In the genomic region with DNA sequence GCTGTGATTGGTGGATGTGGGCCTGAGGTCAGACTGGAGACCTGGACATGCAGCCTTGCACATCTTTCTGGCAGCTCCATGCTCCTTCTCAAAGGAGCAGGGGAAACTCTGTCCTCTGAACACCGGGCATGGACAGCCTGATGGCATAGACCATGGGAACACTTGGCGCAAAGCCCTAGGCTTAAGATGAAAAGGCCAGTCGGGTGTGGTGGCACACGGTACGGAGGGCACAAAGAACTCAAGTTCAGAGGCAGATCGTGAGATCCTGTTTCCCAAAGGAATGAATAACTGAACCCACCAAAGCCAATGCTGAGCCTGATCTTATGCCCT, we compare ENCODE assay signal across 13 mouse cellular contexts. TPM values are rescaled to one million over a fixed set of nuclear protein-coding genes. Genes with fewer than 3 reads are reported as not detected.
DNase-seq lines count a peak whose midpoint lies in the region; ATAC-seq lines count a peak whose summit lies in the region.
"Had no signal": no experiment of that assay in that cellular context is flagged by ENCODE, and none has a peak within 500 bp of the region (broad histone marks: within the 10 kb centered on the region; RNA-seq: fewer than 3 reads in every experiment).

No protein-coding gene starts in this region.

- 73% methylated on average over 6 of the region's 6 CpGs for WGBS in heart, embryonic 12.5 days
- 51% methylated on average over 6 of the region's 6 CpGs for WGBS in lung, embryonic 15.5 days
- 71% methylated on average over 6 of the region's 6 CpGs for WGBS in intestine, embryonic 15.5 days
- 54% methylated on average over 6 of the region's 6 CpGs for whole genome bisulfite sequencing in stomach, embryonic 16.5 days

- H3K27ac ChIP-seq in heart, embryonic 12.5 days (ENCODE audit: poor library complexity, severe bottlenecking), result peak overlapping the region; percentile 61
- H3K27ac ChIP-seq in lung, embryonic 15.5 days, result peak overlapping the region; percentile 41
- H3K27ac ChIP-seq in intestine, embryonic 15.5 days, result peak overlapping the region; percentile 67
- peak overlapping the region; percentile 83 for H3K27ac ChIP-seq in stomach, embryonic 16.5 days (ENCODE audit: low read length)
- H3K27ac ChIP-seq: hindbrain, embryonic 12.5 days; liver, embryonic 15.5 days; midbrain, embryonic 10.5 days had no signal

- H3K4me3 ChIP-seq in heart, embryonic 12.5 days, result no peak overlapping the region
- no peak overlapping the region for H3K4me3 ChIP-seq in lung, embryonic 15.5 days
- H3K4me3 ChIP-seq in intestine, embryonic 15.5 days (replicated peaks), result no peak overlapping the region
- no peak overlapping the region for H3K4me3 ChIP-seq in stomach, embryonic 16.5 days (replicated peaks; ENCODE audit: low read length)
- H3K4me3 ChIP-seq: hindbrain, embryonic 12.5 days; liver, embryonic 15.5 days; midbrain, embryonic 10.5 days had no signal

- H3K27me3 ChIP-seq in heart, embryonic 12.5 days (replicated peaks), result no peaks in the 10 kb centered on the region
- no peaks in the 10 kb centered on the region for H3K27me3 ChIP-seq in lung, embryonic 15.5 days
- no peaks in the 10 kb centered on the region for H3K27me3 ChIP-seq in intestine, embryonic 15.5 days (replicated peaks)
- H3K27me3 ChIP-seq in stomach, embryonic 16.5 days (ENCODE audit: control insufficient read depth, insufficient read depth, low read length), result no peaks in the 10 kb centered on the region
- H3K27me3 ChIP-seq: hindbrain, embryonic 12.5 days; liver, embryonic 15.5 days had no signal

- no peaks in the 10 kb centered on the region for H3K36me3 ChIP-seq in heart, embryonic 12.5 days
- H3K36me3 ChIP-seq in lung, embryonic 15.5 days, result no peaks in the 10 kb centered on the region
- no peaks in the 10 kb centered on the region for H3K36me3 ChIP-seq in intestine, embryonic 15.5 days
- H3K36me3 ChIP-seq in stomach, embryonic 16.5 days (ENCODE audit: control insufficient read depth, insufficient read depth, low read length), result no peaks in the 10 kb centered on the region
- H3K36me3 ChIP-seq: hindbrain, embryonic 12.5 days; liver, embryonic 15.5 days; midbrain, embryonic 10.5 days had no signal

- no peak for ATAC-seq in heart, embryonic 12.5 days (ENCODE audit: insufficient number of reproducible peaks, low FRiP score)
- ATAC-seq in lung, embryonic 15.5 days (ENCODE audit: borderline replicate concordance, extremely low read depth, low FRiP score, low TSS enrichment), result no peak
- ATAC-seq in intestine, embryonic 15.5 days, result no peak
- no peak for ATAC-seq in stomach, embryonic 16.5 days (ENCODE audit: insufficient read depth, low FRiP score)
- ATAC-seq: forebrain, embryonic 16.5 days had no signal

- H3K9ac ChIP-seq in heart, embryonic 12.5 days, result no peak overlapping the region
- no peak overlapping the region for H3K9ac ChIP-seq in lung, embryonic 15.5 days
- no peak overlapping the region for H3K9ac ChIP-seq in intestine, embryonic 15.5 days
- peak overlapping the region; percentile 43 for H3K9ac ChIP-seq in stomach, embryonic 16.5 days (ENCODE audit: low read length)
- H3K9ac ChIP-seq: hindbrain, embryonic 12.5 days; liver, embryonic 15.5 days had no signal

- H3K9me3 ChIP-seq in heart, embryonic 12.5 days (replicated peaks), result no peaks in the 10 kb centered on the region
- H3K9me3 ChIP-seq in lung, embryonic 15.5 days, result no peaks in the 10 kb centered on the region
- H3K9me3 ChIP-seq in intestine, embryonic 15.5 days, result no peaks in the 10 kb centered on the region
- no peaks in the 10 kb centered on the region for H3K9me3 ChIP-seq in stomach, embryonic 16.5 days (replicated peaks; ENCODE audit: control insufficient read depth, low read length)
- H3K9me3 ChIP-seq: hindbrain, embryonic 12.5 days; liver, embryonic 15.5 days; midbrain, embryonic 10.5 days had no signal

- no peak for DNase-seq in heart, postnatal 36 days
- DNase-seq in lung, postnatal 14 days, result no peak
- DNase-seq in gastrocnemius, adult 18-20 months (ENCODE audit: low spot score), result no peak
- DNase-seq: embryo, embryonic 11 days; layer of hippocampus, postnatal 36 days had no signal

- intact Hi-C loops in heart, postnatal 36 days (cut with DNase I), result no loop called here

- H3K4me2 ChIP-seq in heart, embryonic 12.5 days, result no peak overlapping the region
- H3K4me2 ChIP-seq in lung, embryonic 15.5 days, result no peak overlapping the region
- H3K4me2 ChIP-seq in intestine, embryonic 15.5 days (replicated peaks), result no peak overlapping the region
- H3K4me2 ChIP-seq in stomach, embryonic 16.5 days (ENCODE audit: low read depth, low read length), result no peak overlapping the region; the same call in 1 of the 2 replicates
- H3K4me2 ChIP-seq: hindbrain, embryonic 12.5 days; liver, embryonic 15.5 days had no signal

- H3K4me1 ChIP-seq in heart, embryonic 12.5 days (replicated peaks), result peaks cover 68% of the 10 kb centered on the region
- H3K4me1 ChIP-seq in lung, embryonic 15.5 days, result peaks cover 69% of the 10 kb centered on the region
- H3K4me1 ChIP-seq in intestine, embryonic 15.5 days (replicated peaks), result peaks cover 53% of the 10 kb centered on the region
- peaks cover 59% of the 10 kb centered on the region for H3K4me1 ChIP-seq in stomach, embryonic 16.5 days (ENCODE audit: control insufficient read depth, insufficient read depth, low read length)

RNA-seq across cellular contexts. Expression of a gene that starts 43.6 kb away (rescaled TPM):
- 27.5 and 27.9 TPM in 2 replicates for polyA plus RNA-seq in heart, embryonic 12.5 days (2016; fragmentation: Nextera tagmentation; extraction: Ambion mirVana)
- 10 to 100 TPM; 56.9 to 61.9 TPM for total RNA-seq in heart, postnatal 36 days (2021)
- 40.2 and 43.4 TPM in 2 replicates for polyA plus RNA-seq in lung, embryonic 15.5 days (2015; fragmentation: Nextera tagmentation; extraction: Ambion mirVana)
- 42.2 and 43.3 TPM in 2 replicates for polyA plus RNA-seq in intestine, embryonic 15.5 days (2015; fragmentation: Nextera tagmentation; extraction: Ambion mirVana)
- 43.5 and 46.0 TPM in 2 replicates for polyA plus RNA-seq in stomach, embryonic 16.5 days (2015; fragmentation: Nextera tagmentation; extraction: Ambion mirVana)
- total RNA-seq in gastrocnemius, adult 18-20 months (2021), result 10 to 100 TPM; 24.0 to 27.9 TPM
